Mouse (Mus musculus) C2C12 (cell line): ENCODE measurements around the gene 6430531B16Rik.

Source experiments
- CTCF ChIP-seq: IDR thresholded peaks from one replicate; pipeline ENCODE4 v1.5.1; 2011; ENCODE audit not compliant: control insufficient read depth, insufficient read depth, insufficient read length
- MAX ChIP-seq: IDR thresholded peaks from one replicate; pipeline ENCODE4 v1.6.1; 2011; ENCODE audit warnings: mild to moderate bottlenecking, control low read depth

DNA sequence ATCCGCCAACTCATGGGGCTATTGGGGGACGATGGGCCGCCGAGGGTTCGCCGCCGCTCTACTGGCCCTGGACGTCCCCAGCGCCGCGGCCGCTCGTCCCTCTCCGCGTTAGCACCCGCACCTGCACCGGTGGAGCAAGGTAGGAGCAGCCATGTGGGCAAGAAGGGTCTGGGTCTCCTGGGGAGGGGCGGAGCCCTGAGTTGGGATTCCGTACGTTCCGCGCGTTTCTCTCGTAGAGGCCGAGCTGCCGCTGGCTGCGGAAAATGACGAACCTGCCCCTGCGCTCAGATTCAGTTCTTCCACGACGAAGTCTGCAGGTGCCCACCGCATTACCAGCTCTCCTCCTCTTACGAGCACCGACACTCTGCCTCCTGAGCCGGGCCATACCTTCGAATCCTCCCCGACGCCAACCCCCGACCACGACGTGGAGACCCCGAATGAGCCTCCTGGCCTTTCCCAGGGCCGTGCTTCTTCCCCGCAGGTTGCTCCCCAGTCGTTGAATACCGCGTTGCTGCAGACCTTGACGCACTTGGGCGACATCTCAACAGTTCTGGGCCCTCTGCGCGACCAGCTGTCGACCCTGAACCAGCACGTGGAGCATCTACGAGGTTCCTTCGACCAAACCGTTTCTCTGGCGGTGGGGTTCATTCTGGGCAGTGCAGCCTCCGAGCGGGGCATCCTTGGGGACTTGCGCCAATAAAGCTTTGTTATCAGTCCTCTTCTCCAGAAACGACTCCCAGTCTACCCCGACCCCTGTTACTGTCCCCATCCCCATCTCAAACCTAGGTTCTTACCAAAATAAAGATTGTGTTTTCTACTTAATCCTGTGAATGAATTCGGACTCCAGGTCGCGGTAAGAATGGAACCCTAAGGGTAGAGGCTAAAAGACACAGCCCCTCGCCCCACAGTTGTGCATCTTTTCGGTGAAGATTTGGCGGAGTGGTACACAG lies 34.0 kb downstream of the 6430531B16Rik start:
- TF ChIP-seq MAX (no peak), CTCF (no peak)
